Mouse (Mus musculus) lung, adult 2 months (tissue): ENCODE results near the gene U90926. TPM values are rescaled to one million over a fixed set of nuclear protein-coding genes. Genes with fewer than 3 reads are reported as not detected.

Source experiments
- DNase-seq: peaks from one replicate; pipeline ENCODE4 v3.0.0; 2022
- H3K4me1 ChIP-seq: fragments of 200-500 bp; 2 replicates; pipeline ENCODE4 v1.6.1; 2011; ENCODE audit warnings: low read length; ENCODE audit not compliant: control insufficient read depth, insufficient read depth
- H3K4me3 ChIP-seq: fragments of 200-500 bp; replicated peaks from 2 replicates; pipeline ENCODE3; 2011; ENCODE audit warnings: low read depth, mild to moderate bottlenecking, control low read depth, low read length; ENCODE audit errors: extremely low read depth
- CTCF ChIP-seq: fragments of 200-500 bp; IDR thresholded peaks from 2 replicates; pipeline ENCODE4 v1.5.1; 2011; ENCODE audit warnings: mild to moderate bottlenecking, low read length, control low read depth; ENCODE audit not compliant: insufficient read depth
- POLR2A ChIP-seq: fragments of 200-500 bp; IDR thresholded peaks from 2 replicates; pipeline ENCODE4 v1.6.1; 2011; ENCODE audit warnings: low read depth, mild to moderate bottlenecking, control low read depth, low read length, borderline replicate concordance; ENCODE audit errors: extremely low read depth
- WGBS: fragments of 180-500 bp; shearing (Covaris S2); methylation state at CpG from one replicate; pipeline ENCODE4 v1.1.7; 2018; 5-methylcytosine and 5-hydroxymethylcytosine counted together
- polyA plus RNA-seq: library from polyadenylated mRNA; depleted of rRNA; stranded (reverse); fragments of >200 nt; gene quantifications from 2 replicates; pipeline ENCODE4 v1.2.3, GENCODE M21; 2012

U90926 gene
- polyA plus RNA-seq, 1 experiment, result not detected

DNA sequence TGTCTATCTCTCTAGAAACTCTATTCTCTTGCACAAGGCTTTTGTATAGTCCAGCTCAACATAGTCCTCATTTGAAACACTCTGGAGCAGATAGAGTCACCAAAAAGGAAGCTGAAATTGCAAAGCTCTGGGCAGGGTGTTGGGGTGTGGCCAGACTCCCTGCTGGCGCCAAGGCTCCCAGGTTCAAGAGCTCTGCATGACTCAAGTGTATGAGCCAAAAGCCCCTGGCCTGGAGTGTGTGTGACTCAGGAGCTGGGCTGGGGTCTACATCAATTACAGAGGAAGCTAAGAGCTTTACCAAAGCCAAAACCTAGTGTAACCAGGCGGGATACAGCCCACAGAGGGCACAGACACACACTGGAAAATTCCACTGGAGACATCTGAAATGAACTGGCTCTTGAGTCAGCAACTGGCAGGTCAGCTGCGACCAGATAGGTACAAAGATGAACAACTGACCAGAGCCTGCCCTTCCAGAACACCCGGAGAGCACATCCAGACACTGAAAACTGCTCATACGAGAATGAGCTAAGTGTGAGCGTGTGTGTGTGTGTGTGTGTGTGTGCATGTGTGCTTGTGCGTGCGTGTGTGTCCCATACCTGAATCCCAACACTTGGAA lies 5.2 kb upstream of the U90926 start:
- no peaks in the 10 kb centered on the region for H3K4me1 ChIP-seq
- WGBS, result 76% methylated on average over 8 of the region's 8 CpGs
- no peak for DNase-seq
- no peak for TF ChIP-seq POLR2A
- no peak for TF ChIP-seq CTCF
- no peak overlapping the region for H3K4me3 ChIP-seq

DNA sequence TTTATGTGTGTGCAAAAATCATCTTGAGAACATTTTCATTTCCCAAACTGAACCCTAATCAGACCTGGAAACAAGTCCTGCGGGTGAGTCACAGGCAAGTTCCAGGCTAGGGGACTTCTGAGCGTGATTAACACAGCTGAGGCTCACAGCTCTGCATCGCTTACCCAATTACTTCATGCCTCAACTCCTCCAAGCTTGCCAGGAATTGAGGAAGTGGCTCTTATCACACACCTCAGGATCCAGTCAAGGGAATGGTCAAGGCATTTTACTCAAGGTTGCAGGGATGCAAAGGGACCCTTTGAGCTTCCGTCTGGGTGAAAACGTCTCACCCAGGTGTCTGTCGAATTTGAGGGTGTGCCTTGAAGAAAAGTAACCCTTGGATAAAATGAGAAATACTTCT lies 4.6 kb upstream of the U90926 start:
- no peak for DNase-seq
- no peak overlapping the region for H3K4me3 ChIP-seq
- no peak for TF ChIP-seq POLR2A
- TF ChIP-seq CTCF, result no peak
- WGBS, result 56% methylated on average over 6 of the region's 6 CpGs
- no peaks in the 10 kb centered on the region for H3K4me1 ChIP-seq

DNA sequence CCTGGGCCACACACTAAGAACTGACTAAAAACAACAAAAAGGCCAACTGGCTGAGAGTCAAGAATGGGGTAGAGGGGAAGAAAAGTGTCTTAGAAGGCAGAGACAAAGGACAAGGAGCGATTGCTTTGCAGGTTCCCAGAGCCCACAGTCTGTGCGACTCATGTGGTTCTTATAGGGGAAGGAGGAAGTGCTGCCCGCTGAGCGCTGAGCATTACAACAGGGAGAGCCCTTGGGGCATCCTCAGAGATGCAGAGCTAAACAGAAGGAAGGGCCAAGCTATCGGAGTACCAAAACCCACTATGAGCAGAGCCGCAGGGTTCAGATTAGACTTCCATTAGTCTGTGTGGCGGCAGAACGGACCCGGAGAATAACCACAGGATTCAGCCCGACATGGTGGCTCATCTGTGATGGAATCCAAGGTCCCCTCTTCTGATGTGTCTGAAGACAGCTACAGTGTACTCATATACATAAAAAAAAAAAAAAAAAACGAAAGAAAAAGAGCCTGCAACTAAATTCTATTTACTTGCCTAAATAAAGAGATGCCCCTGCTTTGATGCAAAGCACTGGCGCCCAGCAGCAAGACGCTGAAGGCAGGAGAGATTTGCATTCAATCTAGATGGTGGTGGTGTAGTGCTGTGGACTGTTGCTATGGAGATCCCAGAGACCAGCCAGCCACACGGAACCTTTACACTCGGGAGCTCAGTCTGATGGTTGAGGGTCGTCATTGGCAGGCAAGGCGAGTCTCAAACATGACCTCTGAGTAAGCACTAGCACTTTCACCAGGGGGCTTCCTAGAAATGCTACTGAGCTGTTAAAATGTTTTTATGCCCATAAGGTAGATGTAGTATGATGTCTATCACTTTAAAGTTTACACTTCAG lies 3.9 kb upstream of the U90926 start:
- 64% methylated on average over 17 of the region's 17 CpGs for WGBS
- Histone ChIP-seq H3K4me1 (no peaks in the 10 kb centered on the region), H3K4me3 (no peak overlapping the region)
- TF ChIP-seq POLR2A (no peak), CTCF (no peak)
- no peak for DNase-seq

DNA sequence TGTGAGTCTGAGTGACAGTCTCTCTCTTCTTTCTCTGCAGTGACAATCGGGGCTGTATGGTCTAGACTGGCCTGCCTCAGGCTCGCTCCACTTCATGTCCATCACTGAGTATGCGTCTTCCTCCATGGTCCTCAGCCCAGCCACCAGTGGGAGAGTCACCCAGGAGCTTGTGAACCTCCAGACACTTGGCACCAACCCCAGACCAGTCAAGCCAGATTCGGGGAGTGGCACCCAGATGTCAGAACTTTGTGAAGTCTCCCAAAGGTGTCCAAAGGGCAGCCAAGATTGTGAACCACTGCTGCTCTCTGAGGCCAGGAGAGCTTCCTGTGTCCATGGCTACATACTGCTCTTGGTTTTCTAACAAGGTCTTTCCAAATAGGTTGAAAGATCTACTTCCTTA lies 3.0 kb downstream of the U90926 start:
- Histone ChIP-seq H3K4me1 (no peaks in the 10 kb centered on the region), H3K4me3 (no peak overlapping the region)
- WGBS, result 85% methylated on average over 4 of the region's 4 CpGs
- DNase-seq, result no peak
- TF ChIP-seq POLR2A (no peak), CTCF (no peak)

DNA sequence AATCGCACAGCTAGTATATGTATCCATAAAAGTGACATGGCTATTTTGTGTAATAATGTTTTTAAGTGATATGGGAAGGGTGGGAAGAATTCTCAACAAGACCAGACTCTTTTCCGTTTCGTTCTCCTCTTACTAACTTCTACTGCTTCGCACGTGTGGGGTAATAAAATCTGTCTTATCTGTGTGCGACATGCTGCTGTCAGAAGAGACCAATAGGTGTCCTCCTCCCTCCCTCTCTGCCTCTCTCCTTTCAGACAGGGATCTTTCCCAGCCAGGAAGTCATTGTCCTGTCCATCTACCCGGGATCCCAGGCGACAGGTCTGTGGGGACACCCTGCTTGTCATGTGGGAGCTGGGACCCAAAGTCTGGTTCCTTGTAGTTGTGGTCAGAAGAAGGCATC lies 5.0 kb downstream of the U90926 start:
- TF ChIP-seq POLR2A, result no peak
- TF ChIP-seq CTCF, result no peak
- Histone ChIP-seq H3K4me1 (peaks cover 10% of the 10 kb centered on the region), H3K4me3 (no peak overlapping the region)
- DNase-seq, result no peak
- 70% methylated on average over 8 of the region's 8 CpGs for WGBS

DNA sequence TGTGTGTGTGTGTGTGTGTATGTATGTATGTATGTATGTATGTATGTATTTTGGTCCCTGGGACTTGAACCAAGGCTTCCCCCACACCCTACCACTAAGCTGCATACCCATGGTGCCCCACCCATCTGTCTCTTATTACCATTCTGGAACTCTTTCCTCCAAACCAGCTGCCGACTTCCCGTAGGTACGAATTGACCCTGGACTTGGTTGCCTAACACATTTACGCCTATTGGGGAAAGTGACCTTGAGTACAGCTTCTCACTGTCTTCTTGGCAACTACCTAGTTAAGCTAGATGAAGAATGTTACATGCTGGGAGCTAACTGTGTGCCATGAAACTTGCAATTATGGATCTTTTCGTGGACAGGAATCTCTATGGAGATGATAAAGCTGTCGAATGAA lies 9.1 kb downstream of the U90926 start:
- no peak overlapping the region for H3K4me3 ChIP-seq
- 84% methylated on average over 6 of the region's 6 CpGs for WGBS
- TF ChIP-seq CTCF, result no peak
- H3K4me1 ChIP-seq, result peaks cover 16% of the 10 kb centered on the region
- no peak for DNase-seq

DNA sequence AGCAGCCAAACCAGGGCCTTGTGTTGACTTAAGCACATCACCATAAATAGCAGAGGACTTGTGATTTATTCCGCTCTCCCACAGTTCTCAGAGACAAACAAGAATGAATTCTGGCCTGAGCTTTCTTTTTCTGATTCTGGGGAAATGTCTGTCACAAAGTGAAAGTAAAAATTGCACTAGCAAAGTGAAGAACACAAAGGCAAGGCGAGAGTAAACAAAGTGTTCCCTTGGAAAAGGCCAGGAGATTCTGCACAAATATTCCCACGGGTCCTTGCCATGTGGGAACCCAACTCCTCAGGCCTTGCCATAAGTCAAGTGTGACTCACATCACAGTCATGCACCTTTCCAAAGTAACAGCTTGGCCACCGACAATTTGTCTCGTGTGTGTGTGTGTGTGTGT lies 9.5 kb downstream of the U90926 start:
- H3K4me3 ChIP-seq, result no peak overlapping the region
- WGBS, result 31% methylated on average over 5 of the region's 5 CpGs
- TF ChIP-seq POLR2A, result no peak
- TF ChIP-seq CTCF, result no peak
- H3K4me1 ChIP-seq, result peaks cover 16% of the 10 kb centered on the region
- no peak for DNase-seq

DNA sequence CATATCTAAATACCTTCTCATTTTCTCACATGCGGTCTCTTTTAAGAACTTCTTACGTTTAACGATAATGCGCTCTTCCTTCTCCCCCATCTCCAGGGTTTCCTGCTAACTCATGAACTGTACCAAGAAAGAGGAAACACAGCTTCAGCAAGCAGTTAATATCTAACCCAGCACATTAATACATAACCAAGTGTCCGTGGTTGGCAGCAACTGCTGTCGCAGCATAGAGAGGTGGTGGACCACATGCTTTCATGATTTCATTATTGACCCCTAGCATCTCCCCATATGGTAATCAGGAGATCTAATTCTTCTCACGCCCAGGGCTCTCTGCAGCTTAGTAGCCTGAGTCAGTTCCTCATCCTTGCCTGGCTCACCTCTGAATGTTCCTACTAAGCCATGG lies 10.0 kb downstream of the U90926 start:
- H3K4me3 ChIP-seq, result no peak overlapping the region
- peaks cover 16% of the 10 kb centered on the region for H3K4me1 ChIP-seq
- 67% methylated on average over 7 of the region's 7 CpGs for WGBS
- no peak for DNase-seq
- TF ChIP-seq POLR2A (no peak), CTCF (no peak)

DNA sequence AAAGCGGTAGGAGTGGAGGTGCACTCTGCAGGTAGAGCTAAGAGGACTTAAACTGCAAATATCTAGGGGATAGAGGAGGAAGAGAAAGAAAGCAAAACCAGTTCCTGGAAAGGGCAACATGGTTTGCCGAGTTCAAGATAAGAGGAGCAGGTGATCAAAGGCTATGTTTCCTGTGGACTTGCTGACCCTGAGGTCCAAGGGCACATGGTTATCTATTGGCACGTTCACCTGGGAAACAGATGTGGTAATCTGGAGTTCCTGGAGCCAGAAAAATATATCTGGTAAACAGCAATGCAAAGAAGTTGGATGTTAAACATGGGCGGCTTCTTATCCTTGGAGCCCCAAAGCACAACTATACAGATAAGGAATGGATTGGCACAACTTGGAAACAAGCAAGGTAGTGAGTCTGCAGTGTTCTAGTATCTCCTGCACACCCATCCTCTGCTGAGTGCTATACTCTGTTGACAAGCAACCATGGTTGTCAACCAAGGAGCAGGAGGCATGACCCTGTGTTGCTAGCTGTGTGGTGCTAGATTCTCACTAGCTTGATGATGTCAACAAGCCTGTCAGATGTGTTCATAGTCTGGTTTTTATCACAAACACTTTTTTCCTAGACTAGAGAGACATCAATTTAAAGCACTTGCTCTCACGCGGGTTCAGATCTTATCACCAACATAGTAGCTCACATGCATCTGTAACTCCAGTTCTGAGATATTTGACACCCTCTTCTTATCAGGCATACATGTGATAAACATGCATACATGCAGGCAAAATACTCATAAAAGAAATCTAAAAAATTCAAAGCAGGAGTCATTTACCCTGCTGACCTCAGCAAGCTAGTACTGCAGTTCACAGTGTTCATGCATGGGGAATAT lies 10.8 kb downstream of the U90926 start:
- H3K4me1 ChIP-seq, result peaks cover 16% of the 10 kb centered on the region
- 70% methylated on average over 6 of the region's 6 CpGs for WGBS
- H3K4me3 ChIP-seq, result no peak overlapping the region

More for the DNA sequence above, 10.8 kb downstream of the U90926 start:
- TF ChIP-seq CTCF (no peak), POLR2A (no peak)
- no peak for DNase-seq
